Mouse (Mus musculus): ENCODE measurements around the gene Tpi1.
A peak's percentile ranks its signal among the peaks of the same experiment; 100 is the strongest.
"Not testable (repeated sequence)": the region's sequence is repeated elsewhere in the genome, so short reads cannot be mapped to it uniquely, and the experiment has no call there.

The Tpi1 gene

GRCm38 (mm10) chr6:124809775-124810538 is 4.1 kb downstream of the Tpi1 start:
- DNase-seq (ENCODE audit: inconsistent age in 2 of 2, low spot score in 1 of 2): peak in 1 of 2 experiments; percentile 30

DNA sequence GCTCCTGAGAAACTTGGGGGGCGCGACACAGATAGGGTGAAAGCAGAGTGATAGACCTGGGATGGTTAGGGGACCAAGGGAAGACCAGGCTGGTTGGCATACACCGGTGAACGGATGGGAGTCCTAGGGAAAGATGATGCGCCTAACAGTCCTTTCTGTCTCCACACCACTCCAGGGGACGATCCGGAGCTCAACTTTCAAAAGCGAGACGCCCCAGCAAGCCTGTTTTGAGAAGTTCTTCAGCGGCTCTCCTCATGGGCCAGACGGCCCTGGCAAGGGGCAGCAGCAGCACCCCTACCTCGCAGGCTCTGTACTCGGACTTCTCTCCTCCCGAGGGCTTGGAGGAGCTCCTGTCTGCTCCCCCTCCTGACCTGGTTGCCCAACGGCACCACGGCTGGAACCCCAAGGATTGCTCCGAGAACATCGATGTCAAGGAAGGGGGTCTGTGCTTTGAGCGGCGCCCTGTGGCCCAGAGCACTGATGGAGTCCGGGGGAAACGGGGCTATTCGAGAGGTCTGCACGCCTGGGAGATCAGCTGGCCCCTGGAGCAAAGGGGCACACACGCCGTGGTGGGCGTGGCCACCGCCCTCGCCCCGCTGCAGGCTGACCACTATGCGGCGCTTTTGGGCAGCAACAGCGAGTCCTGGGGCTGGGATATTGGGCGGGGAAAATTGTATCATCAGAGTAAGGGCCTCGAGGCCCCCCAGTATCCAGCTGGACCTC is 4.9 kb downstream of the Tpi1 start:
- DNase-seq (ENCODE audit: inconsistent age in 2 of 2, low spot score in 1 of 2): peak; percentile 90 to 95

DNA sequence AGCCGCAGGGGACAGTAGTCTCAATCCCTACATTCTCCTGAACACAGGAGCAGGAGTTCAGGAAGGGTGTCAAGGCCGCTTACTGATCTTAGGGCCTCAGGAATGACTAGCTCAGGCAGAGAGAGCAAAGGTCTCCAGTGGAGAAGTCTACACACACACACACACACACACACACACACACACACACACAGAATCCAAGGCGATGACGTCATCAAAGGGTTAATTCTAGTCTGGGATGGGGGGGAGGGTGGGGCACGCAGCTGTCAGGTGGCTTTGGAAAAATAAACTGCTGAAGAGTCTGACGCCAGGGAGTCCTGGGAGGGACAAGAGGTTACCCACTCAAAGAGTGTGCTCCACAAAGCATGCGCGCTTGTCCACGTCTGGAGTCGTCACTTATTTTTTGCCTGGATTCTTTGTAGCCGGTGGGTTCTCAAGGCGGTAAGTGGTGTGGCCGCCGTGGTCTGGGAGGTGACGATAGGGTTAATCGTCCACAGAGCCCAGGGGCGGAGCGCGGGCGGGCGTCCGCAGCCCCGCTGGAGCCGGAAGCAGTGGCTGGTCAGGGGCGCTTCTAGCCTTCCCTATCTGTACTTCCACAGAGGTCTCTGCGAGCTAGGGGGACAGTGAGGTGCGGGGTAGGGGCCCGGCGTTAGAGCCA is 5.6 kb downstream of the Tpi1 start, which contains the start of gene Spsb2:
Spsb2 (plus strand) TSS at position 304 of the 655 bp plus-strand sequence.
- peak; percentile 89 to 95 for DNase-seq (ENCODE audit: inconsistent age in 2 of 2, low spot score in 1 of 2)

- no peak for DNase-seq (ENCODE audit: inconsistent age in 2 of 2, low spot score in 1 of 2)
These were observed 6.1 kb downstream of the Tpi1 start for GRCm38 (mm10) chr6:124807986-124808357.

DNA sequence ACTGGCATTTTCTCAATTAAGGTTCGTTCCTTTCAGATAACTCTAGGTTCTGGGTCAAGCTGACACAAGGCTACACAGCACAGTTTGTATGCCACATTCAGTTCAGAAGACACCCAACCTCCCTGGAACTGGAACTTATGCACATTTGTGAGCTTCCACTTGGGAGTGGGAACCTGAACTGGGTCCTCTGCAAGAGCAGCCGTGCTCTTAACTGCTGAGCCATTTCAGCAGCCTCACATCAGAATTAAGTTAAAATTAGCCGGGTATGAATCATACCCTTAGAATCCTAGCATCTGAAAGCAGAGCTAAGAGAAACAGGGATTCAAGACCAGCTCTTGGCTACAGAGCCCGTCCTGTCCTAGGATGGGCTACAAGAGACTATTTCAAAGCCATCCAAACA is 6.7 kb downstream of the Tpi1 start:
- peak in 1 of 2 experiments; percentile 65 for DNase-seq (ENCODE audit: inconsistent age in 2 of 2, low spot score in 1 of 2)

- peak in 1 of 2 experiments; percentile 56 for DNase-seq (ENCODE audit: inconsistent age in 2 of 2, low spot score in 1 of 2)
These were observed 7.5 kb downstream of the Tpi1 start for GRCm38 (mm10) chr6:124806446-124807140.

DNA sequence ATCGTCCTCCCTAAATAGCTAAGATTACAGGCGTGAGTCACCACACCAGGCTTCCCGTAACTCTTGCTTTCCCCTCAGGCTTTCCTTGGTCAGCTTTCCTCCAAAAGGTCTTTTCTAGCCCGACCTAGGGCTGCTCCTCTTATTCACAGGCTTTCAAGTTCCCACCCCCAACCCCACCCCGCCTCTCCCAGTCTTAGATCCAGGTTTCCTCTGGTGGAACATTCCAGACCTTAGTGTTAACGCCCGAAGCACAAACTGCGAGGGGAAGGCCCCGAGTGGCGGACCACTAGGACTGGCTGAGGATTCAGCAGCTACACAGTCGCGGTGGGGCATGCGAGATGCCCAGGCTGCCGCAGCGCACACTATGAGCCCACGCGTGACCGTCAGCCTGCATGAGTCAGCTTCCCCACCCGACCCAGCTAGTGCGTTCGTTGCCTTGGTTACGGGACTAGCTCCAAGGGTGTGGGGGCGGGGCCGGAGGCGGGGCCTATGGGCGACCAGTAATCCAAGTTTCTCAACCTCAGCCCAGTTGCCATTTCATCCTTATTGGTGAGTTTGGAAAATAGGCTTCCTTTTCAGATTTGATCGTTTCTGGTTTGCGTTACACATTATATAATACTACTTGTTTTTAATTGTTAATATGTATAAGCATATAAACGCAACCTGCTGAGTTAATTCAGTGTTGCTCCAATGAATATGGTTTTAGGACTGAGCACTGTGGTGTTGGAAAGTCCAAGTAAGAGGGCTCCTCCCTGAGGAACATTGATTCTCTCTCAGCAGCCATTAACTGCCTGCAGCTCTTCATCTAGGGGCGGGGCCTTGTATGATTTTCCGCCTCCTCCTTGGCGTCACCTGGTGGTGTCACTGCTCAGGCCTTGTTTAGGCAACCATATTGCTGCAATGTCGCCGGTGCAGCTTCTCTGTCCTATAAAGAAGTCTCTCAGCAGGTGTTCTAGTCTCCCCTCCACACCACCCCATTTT is 8.5 kb downstream of the Tpi1 start:
- DNase-seq (ENCODE audit: inconsistent age in 2 of 2, low spot score in 1 of 2): peak; percentile 98 to 99

- peak in 1 of 2 experiments; percentile 28 for DNase-seq (ENCODE audit: inconsistent age in 2 of 2, low spot score in 1 of 2)
These were observed 9.8 kb downstream of the Tpi1 start for GRCm38 (mm10) chr6:124804341-124804740.

- DNase-seq (ENCODE audit: inconsistent age in 2 of 2, low spot score in 1 of 2): not testable (repeated sequence)
These were observed 10.4 kb downstream of the Tpi1 start for GRCm38 (mm10) chr6:124803691-124804090.

DNA sequence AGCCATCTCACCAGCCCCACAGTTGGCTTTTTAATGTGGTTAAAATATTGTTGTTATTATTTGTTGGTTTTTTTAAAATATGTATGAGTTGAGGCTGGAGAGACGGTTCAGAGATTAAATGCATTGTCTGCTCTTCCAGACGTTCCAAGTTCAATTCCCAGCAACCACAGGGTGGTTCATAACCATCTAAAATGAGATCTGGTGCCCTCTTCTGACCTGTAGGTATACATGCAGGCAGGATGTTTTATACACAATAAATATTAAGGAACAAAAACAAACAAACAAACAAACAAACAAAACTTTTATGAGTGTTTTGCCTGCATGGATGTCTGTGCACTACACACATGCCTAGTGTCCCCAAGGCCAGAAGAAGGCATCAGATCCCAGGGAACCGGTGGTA is 11.0 kb downstream of the Tpi1 start:
- no peak for DNase-seq (ENCODE audit: inconsistent age in 2 of 2, low spot score in 1 of 2)

DNA sequence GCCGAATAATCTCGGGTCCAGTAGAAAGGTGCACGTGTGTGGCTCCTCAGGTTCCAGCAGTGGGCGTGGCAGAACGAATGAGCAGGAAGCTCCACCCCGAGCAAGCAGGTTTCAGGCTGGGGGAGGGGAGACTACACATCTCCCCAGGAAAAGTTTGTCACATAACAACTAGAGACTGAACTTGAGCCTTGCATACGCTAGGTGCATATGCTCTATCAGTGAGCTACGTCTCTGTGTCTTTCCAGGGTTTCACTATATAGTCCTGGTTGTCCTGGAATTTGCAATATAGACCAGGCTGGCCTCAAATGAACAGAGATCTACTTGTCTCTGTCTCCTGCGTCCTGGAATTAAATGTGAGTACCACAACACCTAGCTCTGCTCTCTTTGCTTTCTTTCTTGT is 11.7 kb downstream of the Tpi1 start:
- DNase-seq (ENCODE audit: inconsistent age in 2 of 2, low spot score in 1 of 2): not testable (repeated sequence)

DNA sequence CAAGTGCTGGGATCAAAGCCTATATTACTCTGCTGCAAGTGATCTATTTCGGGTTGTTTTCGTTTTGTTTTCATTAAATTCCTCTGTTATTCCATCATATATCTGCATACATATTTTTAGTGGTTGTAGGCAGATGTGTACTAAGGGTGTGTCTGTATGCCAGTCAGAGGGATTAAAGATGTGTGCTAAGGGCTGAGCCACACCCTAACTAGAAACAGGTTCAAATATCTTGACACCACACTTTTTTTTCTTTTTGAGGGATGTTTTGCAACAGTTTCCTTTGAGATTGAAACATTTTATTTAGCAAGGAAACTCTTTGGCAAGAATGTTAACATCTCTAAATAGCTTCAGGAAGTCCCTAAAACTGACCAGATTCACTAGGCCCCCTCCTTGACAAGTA is 17.9 kb downstream of the Tpi1 start:
- DNase-seq (ENCODE audit: inconsistent age in 2 of 2, low spot score in 1 of 2): no peak

DNA sequence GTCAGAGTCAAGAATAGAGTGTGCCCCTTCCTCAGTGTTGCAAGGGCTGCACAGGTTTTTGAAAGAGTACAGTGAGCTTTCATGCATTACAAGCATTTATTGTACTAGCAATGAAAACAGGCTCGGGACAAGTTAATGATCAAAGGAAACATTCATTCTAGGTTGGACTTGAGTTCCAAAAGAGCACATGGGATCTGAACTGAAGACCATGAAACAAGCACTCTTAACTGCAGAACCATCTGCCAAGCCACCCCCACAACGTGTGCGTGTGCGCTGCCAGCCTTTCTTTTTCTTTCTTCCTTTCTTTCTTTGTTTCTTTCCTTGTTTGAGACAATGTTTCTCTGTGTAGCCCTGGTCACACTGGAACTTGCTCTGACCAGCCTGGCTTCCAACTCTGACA is 18.3 kb downstream of the Tpi1 start:
- DNase-seq (ENCODE audit: inconsistent age in 2 of 2, low spot score in 1 of 2): no peak

GRCm38 (mm10) chr6:124791911-124792310 is 22.2 kb downstream of the Tpi1 start:
- no peak for DNase-seq (ENCODE audit: inconsistent age in 2 of 2, low spot score in 1 of 2)

- DNase-seq (ENCODE audit: inconsistent age in 2 of 2, low spot score in 1 of 2): no peak
These were observed 24.0 kb downstream of the Tpi1 start for GRCm38 (mm10) chr6:124790121-124790520.

DNA sequence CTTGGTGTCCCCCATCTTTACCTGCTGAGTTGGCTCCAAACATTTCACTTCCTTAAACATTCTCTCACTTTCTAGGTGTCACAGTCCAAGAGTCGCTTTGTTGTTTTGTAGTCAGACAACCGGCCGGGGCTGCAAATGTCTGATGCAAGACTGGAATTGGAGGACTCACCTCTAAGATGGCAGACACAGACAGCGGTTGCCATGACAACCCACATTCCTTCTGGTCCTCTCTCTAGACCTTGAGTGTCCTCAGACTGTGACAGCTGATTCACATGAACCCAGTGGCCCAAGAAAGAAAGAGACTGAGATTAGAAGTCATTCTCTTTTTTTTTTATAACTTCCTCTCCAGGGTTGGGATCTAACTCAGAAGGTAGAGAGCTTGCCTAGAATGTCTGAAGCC is 24.6 kb downstream of the Tpi1 start:
- DNase-seq (ENCODE audit: inconsistent age in 2 of 2, low spot score in 1 of 2): no peak

GRCm38 (mm10) chr6:124787722-124788121 is 26.4 kb downstream of the Tpi1 start:
- no peak for DNase-seq (ENCODE audit: inconsistent age in 2 of 2, low spot score in 1 of 2)

- DNase-seq (ENCODE audit: inconsistent age in 2 of 2, low spot score in 1 of 2): no peak
These were observed 27.2 kb downstream of the Tpi1 start for GRCm38 (mm10) chr6:124786756-124787420.

DNA sequence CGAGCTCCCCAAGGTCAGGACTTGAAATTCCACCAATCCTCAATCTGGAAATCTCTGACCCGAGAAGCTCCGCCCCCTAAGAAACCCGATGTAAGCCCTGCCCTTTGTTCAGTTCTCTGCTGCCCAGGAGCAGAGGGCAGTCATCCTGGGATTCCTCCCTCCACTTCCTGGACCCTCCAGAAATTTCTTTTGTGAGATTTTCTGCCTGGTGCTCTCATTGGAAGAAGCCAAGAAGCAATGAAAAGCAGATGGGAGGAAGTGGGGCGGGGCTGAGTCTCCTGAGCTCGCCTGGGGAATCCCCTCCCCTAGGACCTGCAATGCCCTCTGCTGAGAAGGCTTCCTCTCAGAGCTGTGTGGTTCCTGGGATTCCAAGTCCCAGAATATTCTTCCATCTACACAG is 31.7 kb downstream of the Tpi1 start:
- peak in 1 of 2 experiments; percentile 52 for DNase-seq (ENCODE audit: inconsistent age in 2 of 2, low spot score in 1 of 2)

All from adrenal gland, adult (tissue).